Mouse (Mus musculus) monocyte, adult 5-6 weeks (primary cell): ENCODE results near the gene Hnrnpul1. TPM values are rescaled to one million over a fixed set of nuclear protein-coding genes. Genes with fewer than 3 reads are reported as not detected.
A peak's percentile ranks its signal among the peaks of the same experiment; 100 is the strongest.
"Not testable (repeated sequence)": the region's sequence is repeated elsewhere in the genome, so short reads cannot be mapped to it uniquely, and the experiment has no call there.

Experiments used
- ATAC-seq: fragments of 153-309, 156-312 bp; replicated peaks from 2 replicates; pipeline ENCODE4 v1.8.0; 2017; ENCODE audit warnings: mild to moderate bottlenecking; ENCODE audit not compliant: low TSS enrichment, insufficient number of reproducible peaks, severe bottlenecking, poor library complexity, low FRiP score
- total RNA-seq: library from RNA; stranded (forward); fragments of 200-1000, 200-491, 200-594 nt; gene quantifications from 3 replicates; pipeline ENCODE4 v1.2.3, GENCODE M21; 2017

Gene Hnrnpul1
- total RNA-seq, 1 experiment from 2014 or later: 116 TPM

DNA sequence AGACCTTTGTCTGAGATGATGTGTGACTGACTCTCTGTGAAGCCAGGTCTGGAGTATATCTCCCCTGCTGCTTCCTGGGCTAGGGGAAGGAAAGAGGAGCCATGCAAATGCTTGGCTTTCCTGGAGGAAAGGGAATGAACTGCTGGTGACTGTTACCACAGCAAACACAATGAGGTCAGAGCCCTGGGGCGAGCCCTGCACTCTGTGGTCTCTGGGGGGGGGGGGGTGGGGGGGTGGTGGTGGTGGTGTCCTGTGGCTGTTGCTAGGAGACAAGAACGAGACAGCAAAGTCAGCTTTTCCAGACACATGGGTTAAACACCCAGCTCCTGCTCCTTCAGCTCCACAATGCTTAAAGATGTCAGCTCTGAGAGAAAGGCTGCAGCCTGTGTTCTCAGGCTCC lies 25.2 kb downstream of the Hnrnpul1 start:
- no peak for ATAC-seq

GRCm38 (mm10) chr7:25727800-25728199 lies 26.8 kb downstream of the Hnrnpul1 start:
- ATAC-seq: no peak

- ATAC-seq: no peak
These were observed 28.7 kb downstream of the Hnrnpul1 start for GRCm38 (mm10) chr7:25725886-25726285.

DNA sequence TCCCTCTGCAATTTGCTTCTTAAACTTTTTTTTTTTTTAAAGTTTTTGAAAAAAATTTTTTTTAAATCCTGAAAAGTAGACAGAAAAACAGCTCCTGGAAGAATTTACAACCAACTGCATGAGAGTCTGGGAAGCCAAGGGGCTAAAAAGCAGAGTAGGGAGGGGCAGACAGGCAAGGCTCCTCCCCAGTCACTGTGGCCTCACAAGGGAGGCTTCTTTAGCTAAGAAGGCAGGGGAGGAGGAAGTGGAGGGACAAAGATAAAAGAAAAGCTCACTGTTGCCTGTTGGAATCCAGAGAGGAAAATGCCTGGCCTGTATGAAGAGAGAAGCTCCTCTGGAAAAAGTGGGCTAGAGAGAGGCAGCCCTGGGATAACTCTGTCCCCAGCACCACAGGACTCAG lies 32.8 kb downstream of the Hnrnpul1 start:
- not testable (repeated sequence) for ATAC-seq

- ATAC-seq: no peak
These were observed 33.8 kb downstream of the Hnrnpul1 start for GRCm38 (mm10) chr7:25720760-25721159.

- ATAC-seq: 0 out of 2 replicates have a peak, but pooled peaks have one; percentile 20
These were observed 34.6 kb downstream of the Hnrnpul1 start for GRCm38 (mm10) chr7:25719761-25720610.

- peak; percentile 74 for ATAC-seq
These were observed 35.7 kb downstream of the Hnrnpul1 start, which contains the start of gene Ccdc97 for GRCm38 (mm10) chr7:25718788-25719417. Ccdc97 (minus strand) TSS chr7:25719088.

DNA sequence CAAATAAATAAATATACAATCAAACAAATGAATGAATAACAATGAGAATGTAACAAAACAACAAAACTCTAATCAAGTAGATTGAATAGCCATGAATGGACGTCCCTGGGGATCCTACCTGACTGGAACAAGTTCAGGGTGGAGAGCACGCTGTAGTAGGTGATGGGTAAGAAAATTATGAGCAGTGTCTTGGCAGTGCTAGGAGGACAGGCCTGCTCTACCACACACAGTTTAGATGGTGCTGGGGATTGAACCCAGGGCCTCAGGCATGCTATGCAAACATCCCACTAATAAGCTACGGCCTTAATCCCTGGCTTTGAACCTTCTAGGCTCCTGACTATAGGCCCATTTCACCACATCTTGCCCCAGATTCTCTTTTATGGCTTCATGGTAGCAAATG lies 37.1 kb downstream of the Hnrnpul1 start:
- ATAC-seq: no peak

DNA sequence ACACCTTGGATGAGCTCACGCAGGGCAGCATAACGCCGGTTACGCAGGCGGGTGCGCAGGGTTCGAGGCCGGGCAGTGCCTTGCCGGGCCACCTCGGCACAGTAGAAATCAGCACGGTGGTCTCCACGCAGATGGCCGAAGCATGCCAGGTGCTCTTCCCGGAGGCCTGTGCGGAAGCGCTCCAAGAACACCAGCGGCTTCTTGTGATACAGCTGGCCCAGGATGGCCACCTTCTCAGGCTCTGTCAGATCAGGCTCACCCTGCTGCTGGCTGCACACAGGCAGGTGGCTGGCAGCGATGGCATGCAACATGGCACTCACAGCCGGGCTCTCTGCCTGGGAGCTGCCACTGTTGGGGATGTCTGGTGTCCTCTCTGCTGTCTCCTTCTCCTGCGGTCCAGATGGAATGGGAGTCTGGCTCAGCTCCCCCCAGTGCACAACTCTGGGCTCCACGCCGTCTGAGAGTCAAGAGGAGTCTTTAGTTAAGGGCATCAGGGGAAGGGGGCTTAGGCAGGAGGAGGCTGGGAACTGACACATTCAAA lies 38.8 kb downstream of the Hnrnpul1 start:
- ATAC-seq: no peak

DNA sequence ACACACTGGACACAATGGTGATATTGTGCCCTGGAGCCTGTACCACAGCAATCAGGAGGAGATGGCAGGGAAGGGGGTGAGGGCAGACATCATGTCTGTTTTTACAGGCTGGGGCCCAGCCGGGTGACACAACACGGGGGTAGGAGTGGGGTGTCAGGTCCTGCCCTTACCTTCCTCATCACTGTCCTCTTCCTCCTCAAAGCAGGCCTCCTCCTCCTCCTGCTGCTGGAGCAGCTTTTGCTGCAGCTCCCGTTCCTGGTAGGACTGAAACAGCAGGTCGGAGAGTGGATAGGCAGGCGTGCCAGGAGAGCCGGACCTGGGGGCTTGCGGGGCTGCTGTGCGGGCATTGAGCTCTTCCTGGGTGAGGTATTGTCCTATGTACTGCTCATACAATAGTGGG lies 40.0 kb downstream of the Hnrnpul1 start:
- ATAC-seq: no peak

DNA sequence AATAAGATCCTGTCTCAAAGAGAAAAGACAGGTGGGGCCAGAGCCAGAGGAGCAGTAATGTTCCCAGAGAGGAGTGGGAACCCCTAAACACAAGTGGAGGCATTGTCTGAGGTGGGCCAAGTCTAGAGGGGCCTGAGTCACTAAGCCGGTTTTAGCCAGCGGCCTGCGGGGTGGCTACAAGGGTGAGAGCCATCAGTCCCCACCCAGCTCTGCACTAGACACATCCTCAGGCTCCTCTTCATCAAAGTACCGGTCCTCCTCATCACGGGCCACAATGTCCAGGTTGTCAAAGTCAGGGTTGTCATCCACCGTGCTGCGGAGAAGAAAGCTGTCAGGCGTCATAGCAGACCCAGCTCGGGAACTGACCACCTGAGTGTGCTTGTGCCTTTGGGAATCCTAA lies 41.8 kb downstream of the Hnrnpul1 start:
- ATAC-seq: no peak

DNA sequence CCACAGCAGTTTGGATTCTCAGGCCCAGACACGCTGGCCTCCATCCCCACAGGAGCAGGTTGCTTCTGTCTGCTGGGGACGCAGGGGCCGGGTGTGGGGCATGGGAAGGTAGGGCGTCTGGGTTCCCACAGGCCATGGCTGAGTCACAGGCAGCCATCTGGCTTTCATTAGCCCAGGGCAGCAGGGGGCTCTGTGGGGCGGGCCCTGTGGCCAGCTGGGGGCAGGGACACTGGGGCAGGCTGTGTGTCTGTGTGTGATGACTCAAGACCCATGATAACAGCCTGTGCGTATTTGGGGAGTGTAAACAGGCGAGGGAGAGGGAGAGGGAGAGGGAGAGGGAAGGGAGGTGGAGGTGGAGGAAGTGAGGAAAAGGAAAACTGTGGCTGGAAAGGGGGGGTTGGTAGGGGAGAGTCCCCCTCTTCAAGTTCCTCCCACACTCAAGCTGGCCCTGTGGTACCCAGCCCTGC lies 42.8 kb downstream of the Hnrnpul1 start:
- peak; percentile 20 for ATAC-seq

- no peak for ATAC-seq
These were observed 43.4 kb downstream of the Hnrnpul1 start for GRCm38 (mm10) chr7:25711165-25711564.

GRCm38 (mm10) chr7:25710519-25711130 lies 43.9 kb downstream of the Hnrnpul1 start:
- no peak for ATAC-seq

GRCm38 (mm10) chr7:25709961-25710360 lies 44.6 kb downstream of the Hnrnpul1 start:
- ATAC-seq: no peak

DNA sequence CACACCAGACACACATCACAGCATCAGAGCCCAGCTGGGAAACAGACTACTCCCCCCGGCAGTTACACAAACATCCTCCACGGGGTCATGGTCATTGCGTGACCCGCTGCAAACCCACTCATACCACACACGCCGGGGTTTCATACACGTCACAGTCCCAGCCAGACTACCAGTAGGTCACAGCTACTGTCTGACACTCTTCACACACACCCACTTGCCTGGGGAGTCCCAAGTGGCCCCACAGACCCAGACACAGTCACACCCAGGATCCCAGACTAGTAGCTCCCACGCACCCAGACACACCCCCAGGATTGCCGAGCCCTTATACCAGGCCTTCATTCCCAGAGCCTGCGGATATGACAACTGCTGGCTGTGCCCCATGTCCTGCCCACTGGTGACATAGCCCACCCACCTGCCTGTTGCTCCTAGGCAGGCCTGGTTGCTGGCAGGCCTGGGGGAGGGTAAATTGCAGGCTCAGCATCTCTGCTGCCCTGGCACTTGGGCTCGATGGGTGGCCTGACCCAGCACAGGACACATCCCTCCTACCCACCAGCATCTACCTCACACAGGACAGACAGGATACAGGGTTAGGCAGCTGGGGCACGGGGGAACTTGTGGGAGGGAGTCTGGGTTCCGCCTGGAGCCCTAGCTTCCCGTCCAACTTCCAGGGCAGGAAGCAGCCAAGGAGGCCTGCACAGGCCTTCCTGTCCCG lies 46.8 kb downstream of the Hnrnpul1 start:
- peak; percentile 43 for ATAC-seq

- peak; percentile 32 for ATAC-seq
These were observed 47.9 kb downstream of the Hnrnpul1 start for GRCm38 (mm10) chr7:25706578-25707170.

DNA sequence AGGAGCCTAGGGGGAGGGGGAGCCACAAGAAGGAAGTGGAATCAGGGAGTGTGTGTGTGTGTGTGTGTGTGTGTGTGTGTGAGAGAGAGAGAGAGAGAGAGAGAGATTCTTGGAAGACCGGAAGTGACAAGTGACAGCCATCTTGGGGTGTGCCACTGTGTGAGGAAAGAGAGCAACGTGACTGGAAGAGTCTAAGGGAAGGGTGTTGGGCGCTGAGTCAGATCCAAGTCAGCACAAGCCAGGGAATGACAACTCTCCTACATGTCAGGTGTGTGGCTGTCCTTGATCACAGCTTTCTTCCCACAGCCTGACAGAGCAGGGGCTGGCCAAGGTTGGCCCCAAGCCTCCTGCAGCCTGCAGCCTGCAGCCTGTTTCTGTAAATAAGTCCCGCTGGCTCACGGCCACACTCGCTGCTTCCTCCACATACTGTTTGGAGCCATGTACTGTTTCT lies 48.7 kb downstream of the Hnrnpul1 start:
- ATAC-seq: peak; percentile 25
